25 mouse cellular contexts compared by ENCODE assay signal in the genomic region with DNA sequence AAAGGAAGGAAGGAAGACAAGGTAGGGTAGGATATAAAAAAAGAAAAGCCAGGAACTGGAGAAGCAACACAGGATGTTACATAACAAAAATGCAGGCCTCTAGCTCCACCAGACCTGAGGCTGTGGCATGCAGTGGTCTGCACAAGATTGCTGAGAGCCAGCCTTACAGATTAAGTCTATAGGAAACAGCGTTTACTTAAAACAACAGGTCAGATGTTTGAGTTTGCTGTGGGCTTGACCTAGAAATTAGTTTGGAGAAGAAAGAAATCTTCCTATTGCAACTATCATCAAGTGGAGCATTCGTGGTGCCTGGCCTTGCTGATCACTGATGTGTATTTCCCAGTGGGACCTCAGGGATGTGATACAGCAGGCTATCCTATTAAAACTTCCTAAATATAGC.
A peak's percentile ranks its signal among the peaks of the same experiment; 100 is the strongest.
DNase-seq lines count a peak whose midpoint lies in the region; ATAC-seq and TF ChIP-seq lines count a peak whose summit lies in the region.
"Had no signal": no experiment of that assay in that cellular context is flagged by ENCODE, and none has a peak within 500 bp of the region (broad histone marks: within the 10 kb centered on the region; RNA-seq: fewer than 3 reads in every experiment).

No protein-coding gene starts in this region.

- WGBS in heart, embryonic 12.5 days, result 62% methylated on average over 2 of the region's 2 CpGs
- 63% methylated on average over 2 of the region's 2 CpGs for WGBS in lung, embryonic 14.5 days

- no peak for ATAC-seq in heart, embryonic 12.5 days (ENCODE audit: insufficient number of reproducible peaks, low FRiP score)
- no peak for ATAC-seq in lung, embryonic 14.5 days (ENCODE audit: insufficient read depth)
- ATAC-seq: activated CD4-positive, CD25-positive, alpha-beta regulatory T cell, adult 4 months; CD4-positive, CD25-positive, alpha-beta regulatory T cell, adult 4 months; forebrain, embryonic 13.5 days; forebrain, embryonic 15.5 days; Patski had no signal

- no peak for TF ChIP-seq CTCF in lung, embryonic 14.5 days (IDR thresholded peaks at IDR 0.05; ENCODE audit: low read depth)

- no peak overlapping the region for H3K4me2 ChIP-seq in heart, embryonic 12.5 days
- H3K4me2 ChIP-seq in lung, embryonic 14.5 days, result no peak overlapping the region
- H3K4me2 ChIP-seq: embryonic facial prominence, embryonic 12.5 days; forebrain, embryonic 13.5 days; forebrain, embryonic 15.5 days had no signal

- H3K4me3 ChIP-seq in heart, embryonic 12.5 days, result no peak overlapping the region
- H3K4me3 ChIP-seq in lung, embryonic 14.5 days (ENCODE audit: low read depth, low read length), result no peak overlapping the region
- H3K4me3 ChIP-seq: embryonic facial prominence, embryonic 10.5 days; embryonic facial prominence, embryonic 12.5 days; forebrain, embryonic 13.5 days; forebrain, embryonic 15.5 days had no signal

- no peaks in the 10 kb centered on the region for H3K4me1 ChIP-seq in heart, embryonic 12.5 days (replicated peaks)
- H3K4me1 ChIP-seq in lung, embryonic 14.5 days (ENCODE audit: insufficient read depth), result no peaks in the 10 kb centered on the region
- H3K4me1 ChIP-seq: embryonic facial prominence, embryonic 10.5 days; embryonic facial prominence, embryonic 12.5 days; forebrain, embryonic 13.5 days; forebrain, embryonic 15.5 days had no signal

- no peaks in the 10 kb centered on the region for H3K27me3 ChIP-seq in heart, embryonic 12.5 days (replicated peaks)
- H3K27me3 ChIP-seq in lung, embryonic 14.5 days (ENCODE audit: insufficient read depth, low read length), result no peaks in the 10 kb centered on the region
- H3K27me3 ChIP-seq: CH12.LX; embryonic facial prominence, embryonic 12.5 days; forebrain, embryonic 13.5 days; forebrain, embryonic 15.5 days had no signal

- peak; percentile 91 for DNase-seq in heart, adult 11 months
- peak; percentile 12 to 40 for DNase-seq in heart, adult 9 months (ENCODE audit: low spot score in 2 of 2)
- DNase-seq in heart, adult 8-10 months (ENCODE audit: low spot score), result no peak
- DNase-seq in lung, embryonic 14.5 days, result peak; percentile 9
- no peak for DNase-seq in lung, postnatal 10 days
- DNase-seq: adrenal gland, adult 8-10 months; adrenal gland, postnatal 14 days; adrenal gland, postnatal 36 days; B cell, adult 2 months; cerebellum, adult 11 months; cerebellum, adult 2 months; cerebellum, adult 9-10 months; cerebellum, postnatal 10 days; cerebellum, postnatal 25 days; forebrain, postnatal 0 days had no signal

- no peak overlapping the region for H3K27ac ChIP-seq in heart, embryonic 12.5 days (ENCODE audit: poor library complexity, severe bottlenecking)
- no peak overlapping the region for H3K27ac ChIP-seq in lung, embryonic 14.5 days (ENCODE audit: low read depth)
- H3K27ac ChIP-seq: embryonic facial prominence, embryonic 10.5 days; embryonic facial prominence, embryonic 12.5 days; forebrain, embryonic 13.5 days; forebrain, embryonic 15.5 days had no signal

- H3K36me3 ChIP-seq in heart, embryonic 12.5 days, result no peaks in the 10 kb centered on the region
- no peaks in the 10 kb centered on the region for H3K36me3 ChIP-seq in lung, embryonic 14.5 days (ENCODE audit: insufficient read depth)
- H3K36me3 ChIP-seq: embryonic facial prominence, embryonic 10.5 days; embryonic facial prominence, embryonic 12.5 days; forebrain, embryonic 15.5 days; G1E had no signal

- H3K9me3 ChIP-seq in heart, embryonic 12.5 days (replicated peaks), result no peaks in the 10 kb centered on the region; the same call in 1 of the 2 replicates
- H3K9me3 ChIP-seq in lung, embryonic 14.5 days (ENCODE audit: low read depth, low read length), result no peaks in the 10 kb centered on the region
- H3K9me3 ChIP-seq: embryonic facial prominence, embryonic 10.5 days; embryonic facial prominence, embryonic 12.5 days; forebrain, embryonic 13.5 days; forebrain, embryonic 15.5 days; G1E had no signal

- H3K9ac ChIP-seq in heart, embryonic 12.5 days, result no peak overlapping the region
- H3K9ac ChIP-seq in lung, embryonic 14.5 days, result no peak overlapping the region
- H3K9ac ChIP-seq: embryonic facial prominence, embryonic 12.5 days; forebrain, embryonic 13.5 days; forebrain, embryonic 15.5 days; forebrain, postnatal 0 days had no signal

Comparison
In these comparisons a context has a peak if more than half of its experiments do, and no peak if none do; other contexts are left out.
1. DNase-seq: peak in heart, adult 11 months (single experiment), heart, adult 9 months (2 of 2) and lung, embryonic 14.5 days (single experiment); none in heart, adult 8-10 months (single experiment) and lung, postnatal 10 days (single experiment).